Mouse (Mus musculus) thymus, adult 2 months (tissue): ENCODE measurements around the gene Ushbp1. TPM values are rescaled to one million over a fixed set of nuclear protein-coding genes. Genes with fewer than 3 reads are reported as not detected.

Experiments used
- DNase-seq: peaks from one replicate; pipeline ENCODE4 v3.0.0; 2021
- H3K27ac ChIP-seq: fragments of 200-500 bp; 2 replicates; pipeline ENCODE4 v1.5.1; 2012; ENCODE audit warnings: low read length, control low read depth; ENCODE audit not compliant: control insufficient read depth, insufficient read depth
- H3K27me3 ChIP-seq: fragments of 200-500 bp; 2 replicates; pipeline ENCODE4 v1.6.1; 2012; ENCODE audit warnings: mild to moderate bottlenecking, low read length, moderate library complexity, mixed read lengths; ENCODE audit not compliant: control insufficient read depth, insufficient read depth
- H3K36me3 ChIP-seq: fragments of 200-500 bp; 2 replicates; pipeline ENCODE4 v1.6.1; 2012; ENCODE audit warnings: mild to moderate bottlenecking, low read length, moderate library complexity; ENCODE audit not compliant: control insufficient read depth, insufficient read depth
- H3K4me1 ChIP-seq: fragments of 200-500 bp; replicated peaks from 2 replicates; pipeline ENCODE4 v1.6.1; 2012; ENCODE audit warnings: low read length; ENCODE audit not compliant: control insufficient read depth, insufficient read depth
- H3K4me3 ChIP-seq: fragments of 200-500 bp; 2 replicates; pipeline ENCODE4 v1.5.1; 2012; ENCODE audit warnings: mild to moderate bottlenecking, low read length, control low read depth, moderate library complexity; ENCODE audit not compliant: control insufficient read depth, insufficient read depth
- CTCF ChIP-seq: fragments of 200-500 bp; IDR thresholded peaks from 2 replicates; pipeline ENCODE4 v1.5.1; 2012; ENCODE audit warnings: mild to moderate bottlenecking, control low read depth, low read length, moderate library complexity, borderline replicate concordance; ENCODE audit not compliant: control insufficient read depth, poor library complexity, insufficient read depth; ENCODE audit errors: extremely low read depth
- POLR2A ChIP-seq: fragments of 200-500 bp; IDR thresholded peaks from 2 replicates; pipeline ENCODE4 v1.6.1; 2012; ENCODE audit warnings: mild to moderate bottlenecking, low read length, control low read depth, moderate library complexity; ENCODE audit not compliant: control insufficient read depth, poor library complexity, insufficient read depth; ENCODE audit errors: extremely low read depth
- WGBS: fragments of 180-500 bp; shearing (Covaris S2); methylation state at CpG from one replicate; pipeline ENCODE4 v1.1.7; 2018; 5-methylcytosine and 5-hydroxymethylcytosine counted together
- polyA plus RNA-seq: library from polyadenylated mRNA; depleted of rRNA; stranded (reverse); fragments of >200 nt; gene quantifications from 2 replicates; pipeline ENCODE4 v1.2.3, GENCODE M21; 2012

Ushbp1 gene
- polyA plus RNA-seq, 1 experiment: 13.6 TPM

DNA sequence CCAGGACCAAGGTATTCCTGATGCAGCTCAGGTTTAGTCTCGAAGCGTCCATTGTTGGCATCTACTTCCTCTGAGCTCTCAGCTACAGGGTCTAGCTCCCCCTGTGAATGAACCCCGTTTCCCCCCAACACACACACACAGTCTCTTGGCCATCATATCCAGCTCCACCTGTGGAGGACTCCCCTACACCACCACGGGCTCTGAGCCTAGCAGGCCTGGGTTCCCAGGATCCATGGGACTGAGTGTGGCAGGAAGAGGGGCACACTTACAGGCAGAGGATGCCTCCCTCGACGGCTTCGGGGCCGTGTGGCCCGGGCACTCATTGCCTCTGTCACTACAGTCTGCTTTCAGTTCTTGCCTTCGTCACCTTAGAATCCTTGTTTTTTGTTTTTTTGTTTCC is 531 bp downstream of the Ushbp1 start:
- no peak for DNase-seq

DNA sequence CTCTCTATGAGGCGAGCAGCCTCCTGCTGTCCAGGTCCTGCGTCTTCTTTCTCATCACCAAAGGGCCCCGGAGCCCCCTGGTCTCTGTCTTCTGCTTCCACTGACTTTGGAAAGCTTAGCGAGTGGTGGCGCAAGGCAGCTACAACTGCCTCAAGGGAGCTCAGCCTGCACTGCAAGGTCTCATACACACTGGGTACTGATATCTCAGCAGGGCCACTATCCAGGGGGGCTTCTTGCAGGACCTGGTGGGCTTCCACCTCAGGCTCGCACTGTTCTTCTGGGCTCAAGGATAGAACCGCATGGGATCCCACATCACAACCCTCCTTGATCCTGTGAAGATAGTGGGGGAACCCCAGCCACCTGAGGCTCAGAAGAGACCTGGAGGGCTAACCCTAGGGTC is 1.1 kb downstream of the Ushbp1 start:
- peaks cover 8% of the 10 kb centered on the region; the same call in 1 of the 2 replicates for H3K36me3 ChIP-seq
- H3K4me1 ChIP-seq: peaks cover 13% of the 10 kb centered on the region
- no peak for DNase-seq
- 93% methylated on average over 7 of the region's 7 CpGs for WGBS
- H3K27ac ChIP-seq: no peak overlapping the region
- no peaks in the 10 kb centered on the region for H3K27me3 ChIP-seq
- H3K4me3 ChIP-seq: no peak overlapping the region
- TF ChIP-seq POLR2A (no peak), CTCF (no peak)

More for the DNA sequence above, 531 bp downstream of the Ushbp1 start:
- H3K4me3 ChIP-seq: no peak overlapping the region
- H3K27me3 ChIP-seq: no peaks in the 10 kb centered on the region
- peaks cover 13% of the 10 kb centered on the region for H3K4me1 ChIP-seq
- no peak for TF ChIP-seq POLR2A
- TF ChIP-seq CTCF: no peak
- peaks cover 8% of the 10 kb centered on the region; the same call in 1 of the 2 replicates for H3K36me3 ChIP-seq
- no peak overlapping the region for H3K27ac ChIP-seq
- whole genome bisulfite sequencing: 84% methylated on average over 10 of the region's 10 CpGs

DNA sequence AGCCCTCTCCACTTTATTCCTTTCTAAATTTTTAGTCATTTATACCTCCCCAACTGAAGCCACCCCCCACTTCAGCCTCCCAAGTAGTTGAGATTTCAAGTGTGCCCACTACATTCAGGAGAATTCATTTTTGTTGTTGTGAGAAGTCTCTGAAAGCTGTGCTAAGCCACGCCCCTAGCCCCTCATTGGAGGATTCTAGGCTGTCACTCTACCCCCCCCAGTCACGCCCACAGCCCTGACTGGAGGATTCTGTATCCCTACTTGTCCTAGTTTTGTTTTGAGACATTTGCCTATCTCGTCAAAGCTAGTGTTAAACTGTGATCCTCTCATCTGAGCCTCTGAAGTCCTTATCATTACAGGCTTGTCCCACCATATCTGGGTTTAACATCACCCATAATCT is 2.7 kb downstream of the Ushbp1 start:
- 65% methylated on average over 3 of the region's 3 CpGs for whole genome bisulfite sequencing
- TF ChIP-seq POLR2A: no peak
- no peak for TF ChIP-seq CTCF
- no peaks in the 10 kb centered on the region for H3K27me3 ChIP-seq
- no peaks in the 10 kb centered on the region for H3K36me3 ChIP-seq
- H3K4me1 ChIP-seq: peaks cover 13% of the 10 kb centered on the region
- DNase-seq: no peak
- no peak overlapping the region for H3K4me3 ChIP-seq
- no peak overlapping the region for H3K27ac ChIP-seq

DNA sequence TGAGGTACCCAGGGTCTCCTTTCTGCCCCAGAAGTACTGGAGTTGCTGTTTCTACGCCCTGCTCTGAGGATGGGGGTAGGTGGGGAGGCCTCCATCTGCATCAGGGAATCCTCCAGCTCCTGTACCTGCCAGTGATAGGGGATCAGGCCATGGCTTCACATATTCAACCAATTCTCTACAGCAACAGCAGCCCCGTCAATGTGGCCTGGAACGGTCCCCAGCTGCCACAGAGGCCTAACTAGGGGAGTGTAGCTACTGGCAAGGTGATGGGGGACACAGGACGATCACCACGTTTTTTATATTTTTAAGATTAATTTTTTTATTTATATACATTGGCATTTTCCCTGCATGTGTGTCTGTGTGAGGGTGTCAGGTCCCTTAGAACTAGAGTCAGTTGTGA is 3.2 kb downstream of the Ushbp1 start:
- no peak overlapping the region for H3K4me3 ChIP-seq
- H3K36me3 ChIP-seq: no peaks in the 10 kb centered on the region
- H3K4me1 ChIP-seq: peaks cover 9% of the 10 kb centered on the region
- no peaks in the 10 kb centered on the region for H3K27me3 ChIP-seq
- WGBS: 93% methylated on average over 5 of the region's 5 CpGs
- no peak overlapping the region for H3K27ac ChIP-seq
- TF ChIP-seq POLR2A: no peak
- no peak for TF ChIP-seq CTCF
- DNase-seq: no peak

- no peak for TF ChIP-seq CTCF
- Histone ChIP-seq H3K27me3 (no peaks in the 10 kb centered on the region), H3K4me3 (no peak overlapping the region), H3K36me3 (no peaks in the 10 kb centered on the region), H3K27ac (no peak overlapping the region), H3K4me1 (peaks cover 5% of the 10 kb centered on the region)
- DNase-seq: no peak
- whole genome bisulfite sequencing: 99% methylated on average over 2 of the region's 2 CpGs
Measured at GRCm38 (mm10) chr8:71391696-71392095, 3.9 kb downstream of the Ushbp1 start.

GRCm38 (mm10) chr8:71388267-71388666 is 7.3 kb downstream of the Ushbp1 start:
- Histone ChIP-seq H3K4me1 (no peaks in the 10 kb centered on the region; the same call in 1 of the 2 replicates), H3K27me3 (no peaks in the 10 kb centered on the region), H3K27ac (no peak overlapping the region), H3K36me3 (no peaks in the 10 kb centered on the region), H3K4me3 (no peak overlapping the region)
- 55% methylated on average over 1 of the region's 1 CpGs for WGBS
- TF ChIP-seq POLR2A (no peak), CTCF (no peak)
- no peak for DNase-seq

GRCm38 (mm10) chr8:71385212-71385835 is 10.3 kb downstream of the Ushbp1 start:
- Histone ChIP-seq H3K4me1 (peaks cover 19% of the 10 kb centered on the region), H3K36me3 (no peaks in the 10 kb centered on the region), H3K27ac (no peak overlapping the region), H3K27me3 (peaks cover 13% of the 10 kb centered on the region; the same call in 1 of the 2 replicates), H3K4me3 (no peak overlapping the region)
- WGBS: 88% methylated on average over 12 of the region's 12 CpGs
- no peak for DNase-seq
- TF ChIP-seq POLR2A (no peak), CTCF (no peak)
